Mouse (Mus musculus): ENCODE data around the gene Sipa1l3.
A peak's percentile ranks its signal among the peaks of the same experiment; 100 is the strongest.

Gene Sipa1l3

GRCm38 (mm10) chr7:29444070-29444469, 74.4 kb downstream of the Sipa1l3 start:
- DNase-seq (ENCODE audit: low spot score in 2 of 2), result no peak

- DNase-seq (ENCODE audit: low spot score in 2 of 2), result no peak
Observed at GRCm38 (mm10) chr7:29441793-29442192, 76.6 kb downstream of the Sipa1l3 start.

- DNase-seq (ENCODE audit: low spot score in 2 of 2), result no peak
Observed at GRCm38 (mm10) chr7:29441151-29441550, 77.3 kb downstream of the Sipa1l3 start.

GRCm38 (mm10) chr7:29438655-29439282, 79.7 kb downstream of the Sipa1l3 start:
- DNase-seq (ENCODE audit: low spot score in 2 of 2), result no peak

GRCm38 (mm10) chr7:29438204-29438603, 80.2 kb downstream of the Sipa1l3 start:
- no peak for DNase-seq (ENCODE audit: low spot score in 2 of 2)

GRCm38 (mm10) chr7:29437072-29437471, 81.4 kb downstream of the Sipa1l3 start:
- no peak for DNase-seq (ENCODE audit: low spot score in 2 of 2)

- no peak for DNase-seq (ENCODE audit: low spot score in 2 of 2)
Observed at GRCm38 (mm10) chr7:29434313-29435035, 84.0 kb downstream of the Sipa1l3 start.

- no peak for DNase-seq (ENCODE audit: low spot score in 2 of 2)
Observed at GRCm38 (mm10) chr7:29433725-29434124, 84.7 kb downstream of the Sipa1l3 start.

GRCm38 (mm10) chr7:29432947-29433553, 85.4 kb downstream of the Sipa1l3 start:
- no peak for DNase-seq (ENCODE audit: low spot score in 2 of 2)

GRCm38 (mm10) chr7:29432180-29432946, 86.1 kb downstream of the Sipa1l3 start:
- no peak for DNase-seq (ENCODE audit: low spot score in 2 of 2)

- no peak for DNase-seq (ENCODE audit: low spot score in 2 of 2)
Observed at GRCm38 (mm10) chr7:29430739-29431211, 87.7 kb downstream of the Sipa1l3 start.

- no peak for DNase-seq (ENCODE audit: low spot score in 2 of 2)
Observed at GRCm38 (mm10) chr7:29426056-29426455, 92.4 kb downstream of the Sipa1l3 start.

GRCm38 (mm10) chr7:29425413-29425827, 93.0 kb downstream of the Sipa1l3 start:
- DNase-seq (ENCODE audit: low spot score in 2 of 2), result peak in 1 of 2 experiments; percentile 56

GRCm38 (mm10) chr7:29424690-29425089, 93.8 kb downstream of the Sipa1l3 start:
- no peak for DNase-seq (ENCODE audit: low spot score in 2 of 2)

- DNase-seq (ENCODE audit: low spot score in 2 of 2), result no peak
Observed at GRCm38 (mm10) chr7:29421909-29422244, 96.6 kb downstream of the Sipa1l3 start.

GRCm38 (mm10) chr7:29421240-29421908, 97.1 kb downstream of the Sipa1l3 start:
- peak in 1 of 2 experiments; percentile 47 for DNase-seq (ENCODE audit: low spot score in 2 of 2)

GRCm38 (mm10) chr7:29419836-29420235, 98.6 kb downstream of the Sipa1l3 start:
- DNase-seq (ENCODE audit: low spot score in 2 of 2), result no peak

GRCm38 (mm10) chr7:29418231-29418630, 100.2 kb downstream of the Sipa1l3 start:
- no peak for DNase-seq (ENCODE audit: low spot score in 2 of 2)

GRCm38 (mm10) chr7:29417332-29418069, 100.9 kb downstream of the Sipa1l3 start:
- no peak for DNase-seq (ENCODE audit: low spot score in 2 of 2)

- no peak for DNase-seq (ENCODE audit: low spot score in 2 of 2)
Observed at GRCm38 (mm10) chr7:29416906-29417305, 101.5 kb downstream of the Sipa1l3 start.

All from left cerebral cortex, adult 9 months (tissue).